Mouse (Mus musculus) CD4-positive naive resting alpha-beta T cell, adult 76 days (primary cell): ENCODE data around the gene A730061H03Rik. TPM values are rescaled to one million over a fixed set of nuclear protein-coding genes. Genes with fewer than 3 reads are reported as not detected.

Experiments
- total RNA-seq: library from RNA; stranded (reverse); gene quantifications from one replicate; pipeline ENCODE4 v1.2.4, GENCODE M21; 2023

Gene A730061H03Rik
- 5.8 TPM for total RNA-seq

GRCm38 (mm10) chr14:55560202-55561073, at the start of gene A730061H03Rik:
Gene A730061H03Rik, minus strand, starts transcription at chr14:55560406.

GRCm38 (mm10) chr14:55603271-55603632, 43.0 kb upstream of the A730061H03Rik start, which contains the start of gene Irf9:
Gene Irf9, plus strand, starts transcription at chr14:55603571.

GRCm38 (mm10) chr14:55591331-55591891, 31.2 kb upstream of the A730061H03Rik start, which contains the start of gene Rnf31:
Gene Rnf31, plus strand, starts transcription at chr14:55591708.

GRCm38 (mm10) chr14:55590748-55591330, 30.6 kb upstream of the A730061H03Rik start, which contains the start of gene Psme2:
Gene Psme2, minus strand, starts transcription at chr14:55591113.

GRCm38 (mm10) chr14:55584702-55585565, 24.7 kb upstream of the A730061H03Rik start, which contains the start of gene Emc9:
Gene Emc9, minus strand, starts transcription at chr14:55585302.

GRCm38 (mm10) chr14:55577871-55578667, 17.9 kb upstream of the A730061H03Rik start, which contains the start of gene Psme1:
Gene Psme1, plus strand, starts transcription at chr14:55578123.

GRCm38 (mm10) chr14:55575302-55575701, 15.1 kb upstream of the A730061H03Rik start, which contains the start of gene Fitm1:
Gene Fitm1, plus strand, starts transcription at chr14:55575617.

GRCm38 (mm10) chr14:55559799-55560201, 406 bp downstream of the A730061H03Rik start, which contains the start of gene Dcaf11:
Gene Dcaf11, plus strand, starts transcription at chr14:55560006.

GRCm38 (mm10) chr14:55540067-55540786, 20.0 kb downstream of the A730061H03Rik start, which contains the start of gene Pck2:
Gene Pck2, plus strand, starts transcription at chr14:55540266.

GRCm38 (mm10) chr14:55524785-55525184, 35.4 kb downstream of the A730061H03Rik start, which contains the start of gene Nrl:
Gene Nrl, minus strand, starts transcription at chr14:55524981.

GRCm38 (mm10) chr14:55510125-55510731, 50.0 kb downstream of the A730061H03Rik start, which contains the start of gene Cpne6:
Gene Cpne6, plus strand, starts transcription at chr14:55510445.

Other genes starting within 250 kb of the A730061H03Rik start
- 19.3 TPM for gene Dhrs4, start 81.6 kb downstream of the A730061H03Rik start, total RNA-seq
- 1.2 TPM for gene Carmil3, start 69.8 kb downstream of the A730061H03Rik start, total RNA-seq
- gene Cpne6, start 50.0 kb downstream of the A730061H03Rik start, total RNA-seq, result not detected
- not detected for gene Nrl, start 35.4 kb downstream of the A730061H03Rik start, total RNA-seq
- 16.6 TPM for gene Pck2, start 20.1 kb downstream of the A730061H03Rik start, total RNA-seq
- gene Dcaf11, start 400 bp downstream of the A730061H03Rik start, total RNA-seq, result 83.2 TPM
- not detected for gene Fitm1, start 15.2 kb upstream of the A730061H03Rik start, total RNA-seq
- 254 TPM for gene Psme1, start 17.7 kb upstream of the A730061H03Rik start, total RNA-seq
- 10.6 TPM for gene Emc9, start 24.9 kb upstream of the A730061H03Rik start, total RNA-seq
- 367 TPM for gene Psme2, start 30.7 kb upstream of the A730061H03Rik start, total RNA-seq
- 55.8 TPM for gene Rnf31, start 31.3 kb upstream of the A730061H03Rik start, total RNA-seq
- gene Irf9, start 43.2 kb upstream of the A730061H03Rik start, total RNA-seq, result 97.6 TPM
- gene Rec8, start 57.6 kb upstream of the A730061H03Rik start, total RNA-seq, result 1.8 TPM
- 63.6 TPM for gene Ipo4, start 75.6 kb upstream of the A730061H03Rik start, total RNA-seq
- gene Gm49378, start 77.5 kb upstream of the A730061H03Rik start, total RNA-seq, result 2.5 TPM
- gene Tm9sf1, start 83.4 kb upstream of the A730061H03Rik start, total RNA-seq, result 41.9 TPM
- 2.6 TPM for gene Tssk4, start 89.8 kb upstream of the A730061H03Rik start, total RNA-seq
- gene Mdp1, start 100.1 kb upstream of the A730061H03Rik start, total RNA-seq, result 34.6 TPM
- gene Gmpr2, start 111.5 kb upstream of the A730061H03Rik start, total RNA-seq, result 17.4 TPM
- gene Nedd8, start 111.7 kb upstream of the A730061H03Rik start, total RNA-seq, result 119 TPM
- 117 TPM for gene Tinf2, start 121.4 kb upstream of the A730061H03Rik start, total RNA-seq
- 2.0 TPM for gene Tgm1, start 153.5 kb upstream of the A730061H03Rik start, total RNA-seq
- 84.1 TPM for gene Rabggta, start 161.9 kb upstream of the A730061H03Rik start, total RNA-seq
- gene Dhrs1, start 185.3 kb upstream of the A730061H03Rik start, total RNA-seq, result 16.3 TPM
- 28.8 TPM for gene Nop9, start 185.3 kb upstream of the A730061H03Rik start, total RNA-seq
- not detected for gene Cideb, start 198.1 kb upstream of the A730061H03Rik start, total RNA-seq
- not detected for gene Ltb4r2, start 201.0 kb upstream of the A730061H03Rik start, total RNA-seq
- not detected for gene Ltb4r1, start 205.6 kb upstream of the A730061H03Rik start, total RNA-seq
- not detected for gene Adcy4, start 223.7 kb upstream of the A730061H03Rik start, total RNA-seq
- 56.5 TPM for gene Ripk3, start 228.5 kb upstream of the A730061H03Rik start, total RNA-seq